Mouse (Mus musculus) heart, embryonic 11.5 days (tissue): ENCODE measurements around the gene Sema5a. TPM values are rescaled to one million over a fixed set of nuclear protein-coding genes. Genes with fewer than 3 reads are reported as not detected.

ENCODE experiments used
- ATAC-seq: fragments of 200-750 bp; cut with Nextera tagmentation; replicated peaks from 2 replicates; pipeline ENCODE4 v1.8.0; 2017; ENCODE audit warnings: moderate library complexity; ENCODE audit not compliant: insufficient number of reproducible peaks, low FRiP score, low TSS enrichment
- H3K27ac ChIP-seq: fragments of 300-500 bp; sonication (generic); 2 replicates; pipeline ENCODE4 v1.5.1; 2014; ENCODE audit warnings: mild to moderate bottlenecking, low read depth, low read length
- H3K27me3 ChIP-seq: fragments of 300-500 bp; sonication (generic); 2 replicates; pipeline ENCODE4 v1.6.1; 2014; ENCODE audit warnings: mild to moderate bottlenecking, low read length, mixed read lengths; ENCODE audit not compliant: control insufficient read depth, insufficient read depth
- H3K36me3 ChIP-seq: fragments of 300-500 bp; sonication (generic); 2 replicates; pipeline ENCODE4 v1.6.1; 2014; ENCODE audit warnings: mild to moderate bottlenecking, low read length, moderate library complexity, mixed read lengths; ENCODE audit not compliant: control insufficient read depth, insufficient read depth
- H3K4me1 ChIP-seq: fragments of 300-500 bp; sonication (generic); 2 replicates; pipeline ENCODE4 v1.6.1; 2014; ENCODE audit warnings: low read length; ENCODE audit not compliant: control insufficient read depth, insufficient read depth
- H3K4me2 ChIP-seq: fragments of 300-500 bp; sonication (generic); 2 replicates; pipeline ENCODE4 v1.6.1; 2014; ENCODE audit warnings: mild to moderate bottlenecking, moderate library complexity
- H3K4me3 ChIP-seq: fragments of 300-500 bp; sonication (generic); 2 replicates; pipeline ENCODE4 v1.5.1; 2014; ENCODE audit warnings: low read depth, low read length
- H3K9ac ChIP-seq: fragments of 300-500 bp; sonication (generic); 2 replicates; pipeline ENCODE4 v1.6.1; 2014; ENCODE audit warnings: mild to moderate bottlenecking, low read depth, low read length, moderate library complexity
- H3K9me3 ChIP-seq: fragments of 300-500 bp; sonication (generic); replicated peaks from 2 replicates; pipeline ENCODE4 v1.6.1; 2016; ENCODE audit warnings: low read length; ENCODE audit not compliant: control insufficient read depth
- WGBS: fragments of 180-500 bp; shearing (Covaris S2); extraction: QIAGEN DNeasy Blood & Tissue Kit; methylation state at CpG from one replicate; pipeline ENCODE4 v1.1.7; 2014; ENCODE audit not compliant: insufficient replicate concordance; 5-methylcytosine and 5-hydroxymethylcytosine counted together
- polyA plus RNA-seq: library from polyadenylated mRNA; unstranded; fragments of >200 nt; fragmentation: Nextera tagmentation; extraction: Ambion mirVana; gene quantifications from 2 replicates; pipeline ENCODE4 v1.2.1, GENCODE M21; 2014

Gene Sema5a
- polyA plus RNA-seq, 1 experiment from 2014 or later, result 3.8 TPM

DNA sequence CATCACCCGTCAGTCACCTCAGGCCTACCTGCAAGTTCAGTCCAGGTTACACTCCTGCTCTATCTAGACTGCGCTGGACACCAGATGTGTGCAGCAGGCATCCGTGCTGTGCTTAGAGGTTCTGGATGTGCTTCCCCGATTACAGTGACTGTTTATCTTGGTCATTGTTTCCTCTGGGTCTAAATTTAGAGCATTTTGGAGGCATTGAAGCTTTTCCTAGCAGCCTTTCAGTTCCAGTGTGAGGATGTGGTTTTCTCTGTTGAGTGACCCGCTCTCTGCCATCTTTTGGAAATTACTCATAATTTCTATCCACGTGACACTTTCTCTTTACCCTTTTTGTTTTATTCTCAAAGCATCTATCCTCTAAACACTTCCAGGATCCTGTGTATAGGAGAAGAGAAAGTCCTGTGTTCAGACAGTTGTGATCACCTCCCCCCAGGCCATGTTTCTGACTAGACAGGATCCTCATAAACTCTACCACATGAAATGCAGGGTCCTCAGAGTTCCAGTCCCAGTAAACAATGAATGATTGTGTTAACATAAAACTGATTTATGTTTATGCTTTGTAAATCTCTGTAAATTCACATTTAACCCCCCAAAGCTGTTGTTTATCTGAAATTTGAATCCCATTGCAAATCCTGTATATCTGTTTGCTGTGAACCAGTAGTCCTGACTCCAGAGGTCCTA lies 62.1 kb downstream of the Sema5a start:
- H3K9ac ChIP-seq, result no peak overlapping the region
- no peak overlapping the region for H3K4me2 ChIP-seq
- no peak for ATAC-seq
- H3K9me3 ChIP-seq, result no peaks in the 10 kb centered on the region
- H3K4me3 ChIP-seq, result no peak overlapping the region
- 50% methylated on average over 6 of the region's 6 CpGs for WGBS
- no peak overlapping the region for H3K27ac ChIP-seq
- no peaks in the 10 kb centered on the region for H3K36me3 ChIP-seq
- no peaks in the 10 kb centered on the region for H3K27me3 ChIP-seq
- H3K4me1 ChIP-seq, result peaks cover 5% of the 10 kb centered on the region; the same call in 1 of the 2 replicates

DNA sequence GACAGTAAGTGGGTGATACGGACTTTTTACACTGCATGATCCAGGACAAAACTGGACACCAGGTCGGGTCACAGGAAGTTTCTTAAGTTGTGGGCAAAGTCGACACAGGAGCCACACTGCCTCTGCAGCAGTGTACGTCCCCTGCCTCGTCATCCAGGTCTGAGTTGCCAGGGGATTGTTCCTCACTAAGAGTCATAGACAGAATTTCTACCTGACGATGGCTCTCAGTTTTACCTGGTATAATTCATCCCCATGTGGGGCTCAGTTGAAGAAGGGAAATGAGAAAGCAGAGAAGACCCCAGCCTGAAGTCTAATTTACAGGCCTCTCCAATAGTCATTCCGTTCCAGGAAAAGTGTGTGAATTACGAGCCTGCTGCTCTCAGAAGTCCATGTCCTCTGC lies 66.2 kb downstream of the Sema5a start:
- H3K27ac ChIP-seq, result no peak overlapping the region
- no peaks in the 10 kb centered on the region for H3K9me3 ChIP-seq
- WGBS, result 76% methylated on average over 8 of the region's 8 CpGs

DNA sequence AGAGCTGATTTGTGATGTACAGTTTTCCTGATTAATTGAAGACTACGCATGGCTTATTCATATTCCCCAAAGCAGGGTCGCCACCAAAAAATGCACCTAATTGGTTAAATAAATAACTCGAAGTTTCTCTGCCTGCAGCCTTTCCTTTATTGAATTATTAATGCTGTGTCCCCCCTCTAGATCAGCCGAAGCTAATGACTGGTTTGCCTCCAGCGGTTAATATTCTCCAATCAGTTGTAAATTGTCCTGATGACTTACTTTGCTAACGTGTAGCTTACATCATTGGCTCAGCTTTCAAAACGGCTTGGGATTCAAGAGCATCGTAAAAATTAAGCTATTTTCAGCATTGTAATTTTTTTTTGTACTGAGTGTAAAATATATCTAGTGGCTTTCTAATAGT lies 66.7 kb downstream of the Sema5a start:
- H3K27ac ChIP-seq, result no peak overlapping the region
- H3K4me3 ChIP-seq, result no peak overlapping the region
- H3K36me3 ChIP-seq, result no peaks in the 10 kb centered on the region
- peaks cover 5% of the 10 kb centered on the region; the same call in 1 of the 2 replicates for H3K4me1 ChIP-seq
- no peak overlapping the region for H3K4me2 ChIP-seq
- H3K9me3 ChIP-seq, result no peaks in the 10 kb centered on the region
- H3K9ac ChIP-seq, result no peak overlapping the region
- ATAC-seq, result no peak
- no peaks in the 10 kb centered on the region for H3K27me3 ChIP-seq
- 88% methylated on average over 8 of the region's 8 CpGs for WGBS

More for the DNA sequence above, 66.2 kb downstream of the Sema5a start:
- ATAC-seq, result no peak
- Histone ChIP-seq H3K4me3 (no peak overlapping the region), H3K4me2 (no peak overlapping the region), H3K4me1 (peaks cover 5% of the 10 kb centered on the region; the same call in 1 of the 2 replicates), H3K27me3 (no peaks in the 10 kb centered on the region), H3K36me3 (no peaks in the 10 kb centered on the region), H3K9ac (no peak overlapping the region)

DNA sequence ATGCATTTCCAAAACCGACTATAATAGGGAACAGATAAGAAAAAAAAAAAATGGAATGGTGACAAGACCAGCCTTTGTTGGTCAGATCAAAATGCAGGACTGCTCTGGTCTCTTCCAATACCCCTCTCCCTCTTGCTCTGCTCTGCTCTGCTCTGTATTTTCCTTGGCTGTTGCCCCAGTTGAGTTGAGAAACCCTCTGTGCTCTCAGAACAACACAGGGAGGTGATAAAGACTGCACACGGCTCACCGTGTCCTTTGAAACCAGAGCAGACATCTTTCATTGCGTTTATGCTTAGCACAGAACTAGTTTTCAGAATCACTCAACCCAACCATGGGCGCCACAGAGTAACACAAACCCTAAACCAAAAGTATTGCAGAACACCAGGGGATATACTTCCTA lies 72.5 kb downstream of the Sema5a start:
- WGBS, result 71% methylated on average over 5 of the region's 5 CpGs
- H3K36me3 ChIP-seq, result no peaks in the 10 kb centered on the region
- no peaks in the 10 kb centered on the region for H3K9me3 ChIP-seq
- no peak overlapping the region for H3K9ac ChIP-seq
- H3K4me2 ChIP-seq, result no peak overlapping the region
- no peak for ATAC-seq
- no peaks in the 10 kb centered on the region for H3K4me1 ChIP-seq
- no peak overlapping the region for H3K27ac ChIP-seq
- no peaks in the 10 kb centered on the region for H3K27me3 ChIP-seq
- no peak overlapping the region for H3K4me3 ChIP-seq

DNA sequence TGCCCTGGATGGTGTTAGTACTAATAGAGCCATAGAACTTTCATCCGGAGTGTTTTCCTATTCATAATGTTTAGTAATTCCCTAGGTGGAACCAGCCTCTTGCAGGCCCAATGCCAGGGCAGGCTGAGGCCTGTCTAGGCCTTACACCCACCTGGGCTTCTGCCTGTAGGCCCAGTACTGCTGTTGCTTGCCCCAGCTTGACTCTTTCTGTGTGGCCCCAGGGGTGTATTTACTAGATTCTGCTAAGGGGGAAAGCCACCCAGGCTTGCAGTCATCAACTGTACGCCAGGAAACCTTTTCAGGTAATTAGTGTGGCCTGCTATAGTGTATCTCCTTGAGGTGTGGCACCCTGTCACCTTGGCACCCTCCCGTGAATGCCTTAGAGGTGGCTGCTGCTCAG lies 76.1 kb downstream of the Sema5a start:
- H3K9ac ChIP-seq, result no peak overlapping the region
- 86% methylated on average over 3 of the region's 3 CpGs for WGBS
- no peak for ATAC-seq

DNA sequence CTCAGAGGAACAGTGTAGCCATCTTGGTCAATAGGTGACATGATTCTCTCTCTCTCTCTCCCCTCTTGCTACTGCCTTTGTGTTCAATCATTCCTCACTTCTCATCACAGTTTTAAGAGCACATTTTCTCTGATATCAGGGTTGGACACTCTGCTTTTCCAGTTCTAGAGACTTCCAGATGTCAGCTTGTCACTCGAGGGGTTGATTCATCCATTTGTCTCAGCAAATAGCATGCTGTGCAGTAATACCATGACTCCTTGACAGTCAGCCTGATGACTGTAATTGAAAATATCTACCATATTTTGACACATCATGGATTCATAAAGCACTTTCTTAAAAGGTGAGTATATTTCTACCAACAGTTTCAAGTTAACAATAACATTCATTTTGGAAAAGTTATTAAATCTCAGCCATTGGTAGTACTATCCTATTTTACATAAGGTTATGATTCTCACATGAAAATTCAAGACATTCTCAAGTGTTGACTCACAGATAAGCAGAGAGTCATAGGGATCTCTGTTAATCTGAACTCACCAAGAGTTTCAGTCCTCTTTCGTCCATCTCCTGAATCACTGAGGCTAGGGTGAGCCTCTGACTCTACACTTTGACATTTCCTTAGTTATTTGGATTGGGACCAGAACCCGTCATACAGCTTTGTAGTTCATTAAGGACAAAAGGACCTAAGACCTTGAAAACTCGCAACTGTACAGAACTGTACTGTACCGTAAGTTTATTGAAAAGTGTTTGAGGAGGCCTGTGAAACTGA lies 78.0 kb downstream of the Sema5a start:
- ATAC-seq, result no peak

More for the DNA sequence above, 76.1 kb downstream of the Sema5a start:
- Histone ChIP-seq H3K4me3 (no peak overlapping the region), H3K4me2 (no peak overlapping the region), H3K4me1 (no peaks in the 10 kb centered on the region), H3K27ac (no peak overlapping the region), H3K9me3 (no peaks in the 10 kb centered on the region), H3K36me3 (no peaks in the 10 kb centered on the region), H3K27me3 (no peaks in the 10 kb centered on the region)

DNA sequence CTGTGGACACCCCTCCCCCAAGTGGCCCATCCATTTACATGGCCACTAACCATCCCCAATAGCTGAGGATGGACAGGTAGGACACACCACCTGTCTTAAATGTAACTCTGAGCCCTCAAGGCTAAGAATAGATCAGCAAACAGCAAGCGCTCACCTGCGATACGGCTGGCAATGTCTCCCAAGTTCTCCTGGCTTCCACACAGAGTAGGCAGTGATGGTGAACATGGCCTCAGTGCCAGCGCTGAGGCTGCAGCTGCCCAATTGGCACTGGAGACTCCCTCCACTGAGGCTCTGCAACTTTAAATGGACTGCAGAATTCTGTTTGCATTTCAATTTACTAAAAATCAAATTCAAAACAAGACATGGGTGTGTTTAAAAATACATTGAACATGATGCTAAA lies 78.6 kb downstream of the Sema5a start:
- H3K4me3 ChIP-seq, result no peak overlapping the region
- no peak overlapping the region for H3K4me2 ChIP-seq
- H3K27me3 ChIP-seq, result no peaks in the 10 kb centered on the region
- H3K9ac ChIP-seq, result no peak overlapping the region
- no peaks in the 10 kb centered on the region for H3K9me3 ChIP-seq
- ATAC-seq, result no peak
- no peaks in the 10 kb centered on the region for H3K36me3 ChIP-seq
- 88% methylated on average over 4 of the region's 4 CpGs for WGBS
- no peaks in the 10 kb centered on the region for H3K4me1 ChIP-seq
- H3K27ac ChIP-seq, result no peak overlapping the region

More for the DNA sequence above, 78.0 kb downstream of the Sema5a start:
- no peak overlapping the region for H3K27ac ChIP-seq
- no peaks in the 10 kb centered on the region for H3K4me1 ChIP-seq
- H3K4me2 ChIP-seq, result no peak overlapping the region
- 78% methylated on average over 5 of the region's 5 CpGs for WGBS
- H3K36me3 ChIP-seq, result no peaks in the 10 kb centered on the region
- H3K9ac ChIP-seq, result no peak overlapping the region
- H3K27me3 ChIP-seq, result no peaks in the 10 kb centered on the region
- H3K9me3 ChIP-seq, result no peaks in the 10 kb centered on the region
- no peak overlapping the region for H3K4me3 ChIP-seq

DNA sequence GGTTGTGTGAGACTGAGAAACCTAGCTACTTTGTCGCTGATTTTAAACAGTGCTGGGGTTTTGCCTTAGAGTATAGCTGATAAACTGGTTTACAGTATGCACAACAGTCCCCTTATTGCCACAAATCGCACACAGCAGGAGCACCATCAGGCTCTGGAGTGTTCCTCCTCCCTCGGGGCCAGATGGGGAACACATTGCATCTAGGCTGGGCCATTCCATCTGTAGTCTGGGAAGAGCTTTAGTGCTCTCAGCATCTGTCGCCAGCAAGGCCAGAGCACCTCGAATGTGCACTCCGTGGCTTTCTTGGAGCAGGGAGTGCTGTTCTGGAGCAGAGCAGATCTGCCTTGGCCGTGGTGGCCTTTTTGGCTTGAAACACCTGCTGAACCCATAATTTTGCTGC lies 79.5 kb downstream of the Sema5a start:
- WGBS, result 59% methylated on average over 7 of the region's 7 CpGs
- Histone ChIP-seq H3K9ac (no peak overlapping the region), H3K27ac (no peak overlapping the region)

More for the DNA sequence above, 79.5 kb downstream of the Sema5a start:
- Histone ChIP-seq H3K4me2 (no peak overlapping the region), H3K27me3 (no peaks in the 10 kb centered on the region), H3K4me3 (no peak overlapping the region), H3K36me3 (no peaks in the 10 kb centered on the region), H3K9me3 (no peaks in the 10 kb centered on the region), H3K4me1 (no peaks in the 10 kb centered on the region)
- ATAC-seq, result no peak
